Mouse (Mus musculus) ES-Bruce4 (cell line): ENCODE data around the gene Ifitm3. TPM values are rescaled to one million over a fixed set of nuclear protein-coding genes. Genes with fewer than 3 reads are reported as not detected.

Experiments
- H3K27ac ChIP-seq: 2 replicates; pipeline ENCODE4 v1.5.1; 2012; ENCODE audit warnings: low read length, inconsistent platforms; ENCODE audit not compliant: insufficient read depth
- H3K27me3 ChIP-seq: 2 replicates; pipeline ENCODE4 v1.6.1; 2012; ENCODE audit warnings: mild to moderate bottlenecking, low read length, inconsistent platforms; ENCODE audit not compliant: control insufficient read depth, poor library complexity, insufficient read depth, severe bottlenecking
- H3K36me3 ChIP-seq: 2 replicates; pipeline ENCODE4 v1.6.1; 2012; ENCODE audit warnings: inconsistent platforms, mild to moderate bottlenecking, low read length, moderate library complexity; ENCODE audit not compliant: control insufficient read depth, poor library complexity, insufficient read depth, severe bottlenecking
- H3K4me1 ChIP-seq: one replicate; pipeline ENCODE4 v1.8.1; 2011; ENCODE audit warnings: low read length; ENCODE audit not compliant: control insufficient read depth, insufficient read depth
- H3K4me3 ChIP-seq: 2 replicates; pipeline ENCODE4 v1.5.1; 2011; ENCODE audit warnings: low read depth, mild to moderate bottlenecking, low read length
- H3K9ac ChIP-seq: 2 replicates; pipeline ENCODE4 v1.6.1; 2012; ENCODE audit warnings: low read depth, mild to moderate bottlenecking, inconsistent platforms; ENCODE audit not compliant: poor library complexity, severe bottlenecking
- H3K9me3 ChIP-seq: replicated peaks from 2 replicates; pipeline ENCODE4 v1.6.1; 2012; ENCODE audit warnings: mild to moderate bottlenecking, low read length, inconsistent platforms; ENCODE audit not compliant: control insufficient read depth, poor library complexity, insufficient read depth, severe bottlenecking
- CTCF ChIP-seq: IDR thresholded peaks from one replicate; pipeline ENCODE4 v1.8.1; 2011; ENCODE audit warnings: low read depth, low read length
- EP300 ChIP-seq: IDR thresholded peaks from 2 replicates; pipeline ENCODE4 v1.6.1; 2011; ENCODE audit warnings: low read depth, low read length; ENCODE audit not compliant: insufficient read depth
- POLR2A ChIP-seq: IDR thresholded peaks from one replicate; pipeline ENCODE4 v1.8.1; 2011; ENCODE audit warnings: low read length; ENCODE audit not compliant: insufficient read depth
- polyA plus RNA-seq: library from polyadenylated mRNA; stranded (reverse); fragments of >200 nt; gene quantifications from 2 replicates; pipeline ENCODE4 v1.2.4, GENCODE M21; 2011; ENCODE audit warnings: low read depth; ENCODE audit not compliant: missing spikeins, insufficient read depth, insufficient read length

Ifitm3 gene
- polyA plus RNA-seq, 1 experiment, result 410 TPM

- H3K27me3 ChIP-seq, result no peaks in the 10 kb centered on the region
- H3K4me3 ChIP-seq, result no peak overlapping the region
- peaks cover 9% of the 10 kb centered on the region for H3K4me1 ChIP-seq
- H3K9me3 ChIP-seq, result no peaks in the 10 kb centered on the region
- H3K27ac ChIP-seq, result peak overlapping the region; percentile 53; the same call in 1 of the 2 replicates
- TF ChIP-seq POLR2A, result no peak
- peak; percentile 47; the same call in 1 of the 2 replicates for TF ChIP-seq EP300
- TF ChIP-seq CTCF, result no peak
- no peak overlapping the region for H3K9ac ChIP-seq
- no peaks in the 10 kb centered on the region for H3K36me3 ChIP-seq
Observed at GRCm38 (mm10) chr7:140961416-140961815, 49.2 kb downstream of the Ifitm3 start.

GRCm38 (mm10) chr7:140960026-140960425, 50.5 kb downstream of the Ifitm3 start:
- no peak overlapping the region for H3K4me3 ChIP-seq
- H3K27me3 ChIP-seq, result no peaks in the 10 kb centered on the region
- no peaks in the 10 kb centered on the region for H3K36me3 ChIP-seq
- H3K27ac ChIP-seq, result peak overlapping the region; percentile 99
- TF ChIP-seq EP300 (peak; percentile 78), CTCF (no peak)
- no peak overlapping the region for H3K9ac ChIP-seq
- H3K9me3 ChIP-seq, result no peaks in the 10 kb centered on the region
- peaks cover 9% of the 10 kb centered on the region for H3K4me1 ChIP-seq

Other genes starting within 250 kb of the Ifitm3 start
- gene Cyp2e1, start 247.0 kb downstream of the Ifitm3 start, polyA plus RNA-seq, result not detected in 2 replicates
- gene Syce1, start 222.9 kb downstream of the Ifitm3 start, polyA plus RNA-seq, result 3.7 and 3.9 TPM in 2 replicates
- gene Zfp941, start 188.6 kb downstream of the Ifitm3 start, polyA plus RNA-seq, result 14.5 and 23.4 TPM in 2 replicates
- gene Urah, start 175.8 kb downstream of the Ifitm3 start, polyA plus RNA-seq, result 13.1 and 15.2 TPM in 2 replicates
- not detected in 2 replicates for gene Scgb1c1, start 165.2 kb downstream of the Ifitm3 start, polyA plus RNA-seq
- not detected in 2 replicates for gene Odf3, start 163.0 kb downstream of the Ifitm3 start, polyA plus RNA-seq
- gene Gm45785, start 154.4 kb downstream of the Ifitm3 start, polyA plus RNA-seq, result not detected in 2 replicates
- 23.3 and 26.3 TPM in 2 replicates for gene Ric8a, start 153.8 kb downstream of the Ifitm3 start, polyA plus RNA-seq
- gene Bet1l, start 153.2 kb downstream of the Ifitm3 start, polyA plus RNA-seq, result 14.0 and 18.3 TPM in 2 replicates
- 246 and 251 TPM in 2 replicates for gene Psmd13, start 128.8 kb downstream of the Ifitm3 start, polyA plus RNA-seq
- gene Sirt3, start 128.5 kb downstream of the Ifitm3 start, polyA plus RNA-seq, result 17.4 and 17.9 TPM in 2 replicates
- gene Cox8b, start 110.3 kb downstream of the Ifitm3 start, polyA plus RNA-seq, result not detected in 2 replicates
- gene Nlrp6, start 89.9 kb downstream of the Ifitm3 start, polyA plus RNA-seq, result not detected in 2 replicates
- gene Pgghg, start 69.4 kb downstream of the Ifitm3 start, polyA plus RNA-seq, result 9.4 and 9.7 TPM in 2 replicates
- gene Ifitm5, start 60.5 kb downstream of the Ifitm3 start, polyA plus RNA-seq, result 1.8 and 3.9 TPM in 2 replicates
- gene Gm45717, start 54.8 kb downstream of the Ifitm3 start, polyA plus RNA-seq, result 3.1 TPM in 1 of 2 replicates, not detected in the other
- gene Ifitm2, start 54.8 kb downstream of the Ifitm3 start, polyA plus RNA-seq, result 720 and 786 TPM in 2 replicates
- 501 and 504 TPM in 2 replicates for gene Ifitm1, start 43.5 kb downstream of the Ifitm3 start, polyA plus RNA-seq
- gene Ifitm6, start 7.2 kb upstream of the Ifitm3 start, polyA plus RNA-seq, result not detected in 2 replicates
- not detected in 2 replicates for gene Gm17387, start 18.4 kb upstream of the Ifitm3 start, polyA plus RNA-seq
- 18.3 and 22.2 TPM in 2 replicates for gene B4galnt4, start 50.3 kb upstream of the Ifitm3 start, polyA plus RNA-seq
- gene Pkp3, start 67.4 kb upstream of the Ifitm3 start, polyA plus RNA-seq, result 19.6 and 22.0 TPM in 2 replicates
- gene Sigirr, start 89.8 kb upstream of the Ifitm3 start, polyA plus RNA-seq, result 15.4 and 23.2 TPM in 2 replicates
- gene Ano9, start 107.0 kb upstream of the Ifitm3 start, polyA plus RNA-seq, result 19.1 and 22.1 TPM in 2 replicates
- 42.5 and 55.3 TPM in 2 replicates for gene Ptdss2, start 111.6 kb upstream of the Ifitm3 start, polyA plus RNA-seq
- 44.8 and 48.5 TPM in 2 replicates for gene Rnh1, start 162.1 kb upstream of the Ifitm3 start, polyA plus RNA-seq
- gene Hras, start 183.2 kb upstream of the Ifitm3 start, polyA plus RNA-seq, result 50.5 and 51.8 TPM in 2 replicates
- 3.3 and 3.4 TPM in 2 replicates for gene Lrrc56, start 183.4 kb upstream of the Ifitm3 start, polyA plus RNA-seq
- gene Lmntd2, start 203.3 kb upstream of the Ifitm3 start, polyA plus RNA-seq, result 5.9 and 6.6 TPM in 2 replicates
- 29.6 and 36.3 TPM in 2 replicates for gene Rassf7, start 205.1 kb upstream of the Ifitm3 start, polyA plus RNA-seq
- 99.5 and 99.9 TPM in 2 replicates for gene Phrf1, start 218.0 kb upstream of the Ifitm3 start, polyA plus RNA-seq